ENCODE assay signal across 16 mouse cellular contexts in genomic region chr9:56958689-56959088, GRCm38 (mm10).
"Had no signal": no experiment of that assay in that cellular context is flagged by ENCODE, and none has a peak within 500 bp of the region (broad histone marks: within the 10 kb centered on the region; RNA-seq: fewer than 3 reads in every experiment).

No protein-coding gene starts in this region.

- H3K27me3 ChIP-seq: midbrain, embryonic 13.5 days; midbrain, embryonic 15.5 days; neural tube, embryonic 12.5 days had no signal

- H3K4me3 ChIP-seq: midbrain, embryonic 10.5 days; midbrain, embryonic 13.5 days; midbrain, embryonic 15.5 days; neural tube, embryonic 12.5 days had no signal

- H3K9me3 ChIP-seq: midbrain, embryonic 13.5 days; midbrain, embryonic 15.5 days; neural tube, embryonic 12.5 days had no signal

- H3K27ac ChIP-seq: midbrain, embryonic 10.5 days; midbrain, embryonic 13.5 days; midbrain, embryonic 15.5 days; neural tube, embryonic 12.5 days had no signal

- DNase-seq: lung, adult 18-20 months; lung, embryonic 14.5 days; lung, postnatal 10 days; lung, postnatal 4 days; retina, postnatal 1 day; right cerebral cortex, adult 18-20 months; right cerebral cortex, postnatal 25 days; right cerebral cortex, postnatal 4 days; spleen, adult 18-20 months; thymus, adult 18-20 months; thymus, postnatal 14 days; thymus, postnatal 36 days had no signal

- H3K9ac ChIP-seq: lung, embryonic 14.5 days; midbrain, embryonic 13.5 days; midbrain, embryonic 15.5 days; neural tube, embryonic 12.5 days had no signal

- H3K4me1 ChIP-seq: midbrain, embryonic 10.5 days; midbrain, embryonic 13.5 days; midbrain, embryonic 15.5 days; neural tube, embryonic 12.5 days had no signal

- ATAC-seq: midbrain, embryonic 13.5 days; midbrain, embryonic 15.5 days had no signal

- H3K4me2 ChIP-seq: lung, embryonic 14.5 days; midbrain, embryonic 13.5 days; midbrain, embryonic 15.5 days; neural tube, embryonic 12.5 days had no signal
